ENCODE assay signal across 9 mouse cellular contexts in the genomic region with DNA sequence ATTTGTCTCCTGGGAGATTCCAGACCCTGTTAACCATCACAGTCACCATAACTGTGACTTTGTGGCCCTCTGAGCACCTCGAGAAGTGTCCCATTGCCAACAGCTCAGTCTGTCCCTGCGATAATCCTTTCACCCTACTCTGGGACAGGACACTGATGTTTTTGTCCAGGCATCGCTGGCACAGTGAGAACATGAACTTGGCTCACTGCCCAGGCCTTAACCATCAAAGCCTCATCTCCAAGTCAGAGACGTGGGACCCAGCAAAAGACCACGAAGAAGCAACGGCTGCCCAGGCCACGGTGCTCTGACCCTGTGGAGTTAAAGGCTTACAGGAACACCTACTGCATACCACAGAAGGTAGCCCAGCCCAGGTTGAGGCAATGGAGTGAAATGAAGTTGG.
DNase-seq lines count a peak whose midpoint lies in the region; ATAC-seq and TF ChIP-seq lines count a peak whose summit lies in the region.
"Had no signal": no experiment of that assay in that cellular context is flagged by ENCODE, and none has a peak within 500 bp of the region (broad histone marks: within the 10 kb centered on the region; RNA-seq: fewer than 3 reads in every experiment).

No protein-coding gene starts in this region.

- H3K4me3 ChIP-seq in embryonic facial prominence, embryonic 14.5 days (ENCODE audit: low read depth, low read length) = no peak overlapping the region
- H3K4me3 ChIP-seq in myocyte = no peak overlapping the region

- no peaks in the 10 kb centered on the region for H3K27me3 ChIP-seq in embryonic facial prominence, embryonic 14.5 days (replicated peaks; ENCODE audit: control insufficient read depth, insufficient read depth, low read length)
- no peaks in the 10 kb centered on the region for H3K27me3 ChIP-seq in myocyte (ENCODE audit: control insufficient read depth, insufficient read depth, insufficient read length)

- H3K79me2 ChIP-seq in myocyte (ENCODE audit: control insufficient read depth, insufficient read depth) = no peaks in the 10 kb centered on the region

- peak overlapping the region; percentile 53; the same call in 1 of the 2 replicates for H3K9ac ChIP-seq in embryonic facial prominence, embryonic 14.5 days (ENCODE audit: low read depth, low read length)
- H3K9ac ChIP-seq: liver, embryonic 14.5 days had no signal

- H3K9me3 ChIP-seq in embryonic facial prominence, embryonic 14.5 days (ENCODE audit: control insufficient read depth, low read length) = no peaks in the 10 kb centered on the region

- ATAC-seq in embryonic facial prominence, embryonic 14.5 days (ENCODE audit: low read depth) = no peak
- ATAC-seq in erythroid progenitor cell, adult 5-6 weeks (replicated peaks; ENCODE audit: low FRiP score, poor library complexity, severe bottlenecking) = no peak

- no peaks in the 10 kb centered on the region for H3K36me3 ChIP-seq in embryonic facial prominence, embryonic 14.5 days (ENCODE audit: control insufficient read depth, insufficient read depth, low read length)
- no peaks in the 10 kb centered on the region for H3K36me3 ChIP-seq in myocyte (ENCODE audit: control insufficient read depth, insufficient read depth)

- no peak overlapping the region for H3ac ChIP-seq in myocyte (ENCODE audit: control insufficient read depth, insufficient read length)

- TF ChIP-seq POLR2A in myocyte (IDR thresholded peaks at IDR 0.05; ENCODE audit: insufficient read length, low read depth) = no peak

- 55% methylated on average over 7 of the region's 7 CpGs for WGBS in embryonic facial prominence, embryonic 14.5 days

- no peak overlapping the region for H3K4me2 ChIP-seq in embryonic facial prominence, embryonic 14.5 days (ENCODE audit: low read depth, low read length)
- peak overlapping the region; percentile 59 for H3K4me2 ChIP-seq in myocyte (ENCODE audit: low read depth)

- DNase-seq in cerebellum, postnatal 10 days = peak; percentile 75 to 79
- no peak for DNase-seq in cerebellum, adult 11 months
- DNase-seq in layer of hippocampus, adult 9-11 months = peak; percentile 17
- DNase-seq in layer of hippocampus, adult 9-10 months (ENCODE audit: low spot score) = no peak
- peak; percentile 46 for DNase-seq in embryonic facial prominence, embryonic 14.5 days (ENCODE audit: low spot score)
- DNase-seq in MN1 (ENCODE audit: low spot score) = no peak

- peak overlapping the region; percentile 40; the same call in 1 of the 2 replicates for H3K27ac ChIP-seq in embryonic facial prominence, embryonic 14.5 days (replicated peaks; ENCODE audit: low read depth, low read length)
- H3K27ac ChIP-seq: liver, embryonic 14.5 days had no signal

- peaks cover 66% of the 10 kb centered on the region for H3K4me1 ChIP-seq in embryonic facial prominence, embryonic 14.5 days (ENCODE audit: control insufficient read depth, insufficient read depth, low read length)

TF ChIP-seq in myocyte, 11 proteins besides CTCF, POLR2A, EP300 and RAD21:
- no peak for TF ChIP-seq E2F4 (IDR thresholded peaks at IDR 0.05; ENCODE audit: insufficient read depth)
- no peak for TF ChIP-seq TCF12 (IDR thresholded peaks at IDR 0.05; ENCODE audit: insufficient read depth, poor library complexity, severe bottlenecking)
- TF ChIP-seq CEBPB (IDR thresholded peaks at IDR 0.05; ENCODE audit: insufficient read depth, poor library complexity, severe bottlenecking) = no peak
- no peak for TF ChIP-seq SRF (IDR thresholded peaks at IDR 0.05; ENCODE audit: control insufficient read depth, insufficient read length, low read depth)
- no peak for TF ChIP-seq TCF3 (IDR thresholded peaks at IDR 0.05; ENCODE audit: insufficient read length, low read depth)
- no peak for TF ChIP-seq MYOG (IDR thresholded peaks at IDR 0.05; ENCODE audit: control insufficient read depth in 1 of 3, insufficient read depth in 1 of 3, insufficient read length in 2 of 3, low read depth in 2 of 3)
- no peak for TF ChIP-seq POLR2AphosphoS2 (IDR thresholded peaks at IDR 0.05; ENCODE audit: insufficient read length, low read depth)
- no peak for TF ChIP-seq USF1 (IDR thresholded peaks at IDR 0.05; ENCODE audit: low read depth)
- no peak for TF ChIP-seq REST (IDR thresholded peaks at IDR 0.05; ENCODE audit: insufficient read depth, insufficient read length)
- no peak for TF ChIP-seq MYOD1 (IDR thresholded peaks at IDR 0.05; ENCODE audit: control insufficient read depth in 1 of 3, insufficient read length in 2 of 3, low read depth in 2 of 3)
- TF ChIP-seq MAX (IDR thresholded peaks at IDR 0.05; ENCODE audit: low read depth) = no peak

Comparison
In these comparisons a context has a peak if more than half of its experiments do, and no peak if none do; other contexts are left out.
1. DNase-seq: peak in cerebellum, postnatal 10 days (2 of 2), layer of hippocampus, adult 9-11 months (single experiment) and embryonic facial prominence, embryonic 14.5 days (single experiment); none in cerebellum, adult 11 months (single experiment), layer of hippocampus, adult 9-10 months (single experiment) and MN1 (single experiment).